Mouse (Mus musculus) lung, postnatal 4 days (tissue): Measurements from ENCODE around the gene Btbd7.

Experiments used
- DNase-seq, 2 experiments: peaks; one replicate each; pipeline ENCODE4 v3.0.0; 2021

Btbd7 gene

DNA sequence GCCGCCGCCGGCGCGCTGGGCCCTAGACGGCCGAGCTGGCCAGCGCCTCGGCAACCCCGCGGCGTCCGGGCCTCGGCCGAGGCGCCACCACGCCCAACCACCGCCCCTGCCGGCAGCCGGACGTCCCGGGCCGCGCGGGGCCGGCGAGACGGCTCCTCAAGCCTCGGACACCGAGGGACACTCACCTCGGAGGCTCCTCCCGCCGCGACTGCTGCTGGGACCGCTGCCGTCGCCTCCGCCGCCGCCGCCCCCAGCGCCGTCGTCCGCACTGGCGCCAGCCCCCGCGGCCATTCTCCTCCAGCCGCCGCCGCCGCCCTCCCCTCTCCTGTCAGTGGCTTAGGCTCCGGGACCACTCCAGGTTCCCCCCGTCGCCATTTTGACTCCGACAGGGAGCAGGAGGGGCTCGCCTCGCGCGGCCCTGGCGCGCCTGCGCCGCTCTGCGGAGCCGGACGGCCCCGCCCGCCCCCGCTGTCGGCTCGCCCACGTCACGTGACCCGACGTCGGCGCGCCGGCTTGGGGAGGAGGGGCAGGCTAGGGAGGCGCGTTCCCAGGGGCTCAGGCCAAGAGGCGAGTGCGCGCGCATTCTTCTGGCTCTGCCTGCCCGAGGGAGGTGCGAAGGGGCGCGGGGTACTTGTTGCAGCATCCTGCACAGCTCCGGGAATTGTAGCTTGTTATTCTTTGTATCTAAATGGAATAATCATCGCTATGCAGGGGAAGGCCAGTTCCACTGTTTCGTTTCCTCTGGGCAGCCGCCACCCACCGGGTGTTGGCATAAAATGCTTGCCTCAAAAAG is at the start of gene Btbd7:
Gene Btbd7, minus strand, starts transcription at position 441 of the 793 bp plus-strand sequence.
- peak; percentile 99 for DNase-seq

- DNase-seq, result no peak
Measured at GRCm38 (mm10) chr12:102916073-102916472, 37.8 kb upstream of the Btbd7 start.

- no peak for DNase-seq
Measured at GRCm38 (mm10) chr12:102908191-102908590, 29.9 kb upstream of the Btbd7 start.

DNA sequence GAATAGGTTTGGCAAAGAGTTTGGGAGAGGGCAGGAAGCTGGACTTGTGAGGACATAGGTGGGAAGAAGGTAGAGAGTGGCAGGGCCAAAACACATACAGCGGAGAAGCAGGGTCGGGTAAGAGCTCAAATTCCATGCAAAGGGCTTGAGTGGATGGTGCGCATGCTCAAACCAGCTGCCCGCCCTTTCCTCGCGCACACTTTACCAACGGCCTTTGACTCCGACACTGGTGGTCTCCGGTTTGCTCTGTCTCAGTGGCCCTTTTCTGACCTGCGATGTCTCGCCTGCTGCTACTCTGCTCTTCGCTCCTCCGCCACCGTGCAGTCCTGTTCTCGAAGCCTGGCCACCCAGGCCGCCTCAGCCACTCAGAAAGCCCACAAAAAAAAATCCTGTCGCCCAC is 20.8 kb upstream of the Btbd7 start, which contains the start of gene Cox8c:
Gene Cox8c, plus strand, starts transcription at position 226 of the 400 bp plus-strand sequence.
- DNase-seq, result no peak

DNA sequence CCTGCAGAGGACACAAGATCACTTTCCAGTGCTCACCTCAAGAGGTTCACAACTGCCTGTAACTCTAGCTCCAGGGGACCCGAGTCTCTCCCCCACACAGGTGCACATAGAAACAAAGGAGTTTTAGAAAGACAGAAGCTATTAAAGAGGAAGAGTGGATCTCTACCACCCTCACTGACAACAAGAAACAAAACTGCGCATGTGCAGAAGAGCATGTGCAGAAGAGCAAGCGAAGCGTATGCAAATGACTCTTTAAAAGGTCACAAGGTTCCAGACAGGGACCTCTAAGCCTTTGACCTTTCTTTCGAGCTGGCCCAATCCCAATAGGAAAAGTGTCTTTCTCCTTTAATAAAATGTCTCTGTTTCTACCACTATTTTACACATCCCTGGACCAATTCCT is 10.3 kb upstream of the Btbd7 start:
- no peak for DNase-seq

- no peak for DNase-seq
Measured at GRCm38 (mm10) chr12:102887366-102887765, 9.1 kb upstream of the Btbd7 start.

DNA sequence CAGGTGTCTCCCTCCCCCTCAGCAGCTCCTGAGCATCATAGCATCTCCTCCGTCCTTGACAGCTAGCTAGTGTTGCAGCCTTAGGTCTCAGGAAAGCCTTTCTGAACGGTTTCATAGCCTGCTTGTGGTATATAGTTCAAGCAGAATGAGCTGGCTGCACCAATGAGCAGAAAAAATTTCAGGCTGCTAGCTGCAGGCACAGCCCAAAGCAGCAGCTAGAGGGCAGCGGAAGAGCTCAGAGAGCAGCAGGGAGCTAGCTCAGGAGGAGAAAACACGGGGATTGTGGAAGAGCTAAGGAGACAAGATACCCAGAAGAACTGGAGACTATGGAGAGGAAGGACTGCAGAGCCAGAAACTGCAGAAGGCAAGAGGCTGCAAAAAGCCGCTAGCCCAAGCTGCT is 7.5 kb upstream of the Btbd7 start:
- peak; percentile 16 to 24 for DNase-seq

DNA sequence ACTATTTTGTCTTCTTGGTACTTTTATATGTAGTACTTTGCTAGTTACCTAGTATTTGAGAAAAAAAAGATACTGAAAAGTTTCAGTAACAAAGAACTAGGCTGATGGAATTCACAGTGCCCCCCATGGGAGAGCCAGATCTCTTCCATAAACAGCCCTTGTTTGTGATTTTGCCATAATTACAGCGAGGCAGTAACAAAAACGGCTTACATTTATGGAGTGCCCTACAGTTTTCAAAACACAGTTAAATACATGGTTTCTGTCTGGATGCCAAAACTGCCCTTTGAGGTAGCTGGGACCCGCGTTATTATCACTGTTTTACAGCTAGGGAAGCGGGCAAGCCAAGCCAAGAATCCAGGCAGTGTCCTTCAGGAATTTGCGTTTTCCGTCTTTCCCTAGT is 630 bp upstream of the Btbd7 start:
- peak in 1 of 2 experiments; percentile 6 for DNase-seq

- DNase-seq, result peak; percentile 49 to 76
Measured at GRCm38 (mm10) chr12:102877301-102878030, 805 bp downstream of the Btbd7 start.

DNA sequence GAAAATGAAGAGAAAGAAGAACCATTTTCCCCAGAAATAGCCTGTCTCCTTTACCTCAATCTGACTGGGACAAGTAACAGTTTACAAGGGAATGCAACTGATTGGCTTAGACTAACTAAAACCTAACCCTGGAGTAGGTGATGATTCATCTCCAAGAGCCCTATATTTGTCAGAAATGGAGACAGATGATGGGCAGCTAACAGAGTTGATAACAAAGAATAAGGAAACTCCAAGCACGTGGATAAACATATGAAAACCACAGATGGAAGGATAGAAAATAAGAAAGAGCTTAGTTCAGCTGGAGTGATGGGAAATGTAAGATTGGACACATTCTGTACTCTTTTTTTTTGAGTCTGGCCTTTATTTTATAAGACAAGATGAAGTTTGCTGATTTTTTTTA is 7.7 kb downstream of the Btbd7 start:
- DNase-seq, result no peak

DNA sequence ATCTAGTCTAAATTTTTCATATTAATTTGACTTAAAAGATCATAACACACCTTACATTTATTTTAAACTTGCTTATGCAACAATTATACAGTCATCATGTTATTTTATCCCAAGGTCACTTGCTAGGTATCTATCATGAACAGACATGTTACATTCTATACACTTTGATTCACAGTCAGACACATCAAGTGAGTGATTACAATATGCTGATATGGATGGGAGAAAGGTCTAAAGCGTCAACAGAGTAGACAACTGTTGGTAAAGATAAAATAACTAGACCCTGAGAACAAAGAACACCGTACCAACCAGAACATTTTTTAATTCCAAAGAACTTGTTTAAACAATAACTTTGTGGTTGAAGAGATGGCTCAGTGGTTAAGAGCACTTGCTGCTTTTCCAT is 8.5 kb downstream of the Btbd7 start:
- no peak for DNase-seq

- no peak for DNase-seq
Measured at GRCm38 (mm10) chr12:102860806-102861205, 17.5 kb downstream of the Btbd7 start.

GRCm38 (mm10) chr12:102838271-102838670 is 40.0 kb downstream of the Btbd7 start:
- DNase-seq, result no peak

DNA sequence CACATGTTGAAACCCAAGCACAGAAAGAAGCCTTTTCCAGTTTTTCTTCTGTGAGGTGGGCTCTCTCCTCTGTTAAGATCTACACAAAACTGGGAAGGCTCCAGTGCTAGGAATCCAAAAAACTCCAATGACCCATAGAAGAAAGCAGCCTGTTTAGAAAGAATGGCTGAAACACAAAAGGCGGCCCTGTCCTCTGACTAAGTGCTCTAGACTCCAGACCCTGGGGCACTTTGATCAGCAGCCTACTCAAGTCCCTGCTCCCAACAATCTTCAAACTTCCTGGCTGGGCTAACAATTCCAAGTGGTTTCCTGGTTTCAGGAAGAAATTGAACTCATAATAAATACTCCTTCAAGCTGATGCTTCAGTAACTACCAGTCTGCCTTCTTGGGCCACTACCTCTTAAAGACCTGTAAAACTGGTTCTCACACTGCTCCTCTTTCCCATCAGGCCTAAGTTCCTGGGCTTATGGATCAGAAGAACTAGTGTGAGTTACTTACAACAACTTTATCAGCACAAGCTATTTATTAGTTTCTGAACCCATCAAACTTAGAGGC is 45.4 kb downstream of the Btbd7 start:
- DNase-seq, result peak in 1 of 2 experiments; percentile 26

- DNase-seq, result no peak
Measured at GRCm38 (mm10) chr12:102831888-102832287, 46.4 kb downstream of the Btbd7 start.

- no peak for DNase-seq
Measured at GRCm38 (mm10) chr12:102827119-102827518, 51.2 kb downstream of the Btbd7 start.

- DNase-seq, result no peak
Measured at GRCm38 (mm10) chr12:102826399-102826798, 51.9 kb downstream of the Btbd7 start.

GRCm38 (mm10) chr12:102814858-102815257 is 63.4 kb downstream of the Btbd7 start:
- DNase-seq, result no peak

DNA sequence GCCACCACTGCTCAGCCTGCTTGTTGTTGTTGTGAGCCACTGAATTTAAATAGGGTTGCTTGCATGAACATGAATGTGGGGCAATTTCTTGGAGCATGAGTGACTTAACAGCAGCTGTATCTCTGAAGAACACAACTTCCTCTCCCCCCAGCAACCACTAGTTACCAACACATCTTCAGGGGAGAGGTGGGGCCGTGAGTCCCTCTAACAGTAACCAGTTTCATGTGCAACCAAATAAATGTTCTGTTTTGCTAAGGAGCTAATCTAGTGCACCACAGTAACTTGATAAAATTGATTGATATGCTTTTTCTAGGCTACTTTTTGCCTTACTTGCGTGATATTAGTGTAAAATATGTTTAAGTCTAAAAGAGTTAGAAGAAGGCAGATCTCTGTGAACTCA is 78.7 kb downstream of the Btbd7 start:
- no peak for DNase-seq

GRCm38 (mm10) chr12:102787927-102788326 is 90.3 kb downstream of the Btbd7 start:
- no peak for DNase-seq

DNA sequence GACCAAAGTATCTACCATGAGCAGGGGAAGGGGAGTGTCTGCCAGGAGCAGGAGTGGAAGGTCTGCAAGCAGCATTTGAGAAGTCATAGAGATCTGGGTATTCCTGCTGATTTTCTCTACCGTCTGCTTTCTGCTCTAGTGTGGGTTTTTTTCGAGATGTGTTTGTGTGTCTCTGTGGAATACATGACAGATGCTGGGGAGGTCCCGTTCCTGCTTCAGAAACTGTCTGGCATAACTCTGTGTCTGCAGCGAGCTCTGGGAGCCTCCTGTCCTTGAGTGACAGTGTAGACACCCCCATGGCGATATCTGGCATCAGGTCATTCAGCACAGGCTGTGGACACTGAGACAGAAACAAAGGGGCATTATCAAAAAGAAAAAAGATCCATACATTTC is 92.7 kb downstream of the Btbd7 start:
- no peak for DNase-seq

GRCm38 (mm10) chr12:102784899-102785592 is 93.2 kb downstream of the Btbd7 start:
- DNase-seq, result no peak

- no peak for DNase-seq
Measured at GRCm38 (mm10) chr12:102782841-102783240, 95.4 kb downstream of the Btbd7 start.
